Mouse (Mus musculus) inflammation-experienced regulatory T-cells, adult 6 months (primary cell): ENCODE results near the gene Vwc2l. TPM values are rescaled to one million over a fixed set of nuclear protein-coding genes. Genes with fewer than 3 reads are reported as not detected.

Experiments
- ATAC-seq: one replicate; pipeline ENCODE4 v1.8.0; 2017
- polyA plus RNA-seq, 3 experiments: library from polyadenylated mRNA; unstranded; fragments of 100-300 nt; shearing (Covaris generic); gene quantifications; one replicate each; pipeline ENCODE4 v1.2.1; 2017

Vwc2l gene
- polyA plus RNA-seq, 3 experiments from 2014 or later = not detected

DNA sequence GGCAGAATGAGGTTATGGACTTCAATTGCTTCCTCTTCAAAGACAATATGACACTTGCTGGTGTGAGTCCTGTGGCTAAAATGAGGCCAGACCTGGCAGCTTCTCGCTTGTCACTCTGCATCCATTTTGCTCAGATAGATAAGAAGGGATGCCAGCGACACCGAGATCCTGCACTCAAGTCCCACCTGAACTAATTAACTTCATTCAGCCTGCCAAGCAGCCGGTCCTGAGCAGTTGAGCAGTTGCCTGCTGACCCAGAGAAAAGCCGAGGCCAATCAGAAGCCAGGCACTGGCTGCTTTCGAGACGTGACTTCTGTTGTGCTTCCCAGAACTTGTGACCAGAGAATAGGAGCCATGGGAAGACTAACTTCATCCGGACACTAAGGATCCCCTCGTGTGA lies 187.6 kb downstream of the Vwc2l start:
- ATAC-seq = no peak

- ATAC-seq = no peak
Measured at GRCm38 (mm10) chr1:70918173-70919036, 192.9 kb downstream of the Vwc2l start.

- ATAC-seq = no peak
Measured at GRCm38 (mm10) chr1:70933016-70933415, 207.5 kb downstream of the Vwc2l start.
